Mouse (Mus musculus) heart, embryonic 12.5 days (tissue): ENCODE measurements around the gene Slit3. TPM values are rescaled to one million over a fixed set of nuclear protein-coding genes. Genes with fewer than 3 reads are reported as not detected.

Source experiments
- ATAC-seq: fragments of 200-750 bp; cut with Nextera tagmentation; 2 replicates; pipeline ENCODE4 v1.8.0; 2017; ENCODE audit warnings: moderate TSS enrichment, moderate library complexity; ENCODE audit not compliant: insufficient number of reproducible peaks, low FRiP score
- H3K27ac ChIP-seq: fragments of 300-500 bp; sonication (generic); 2 replicates; pipeline ENCODE4 v1.5.1; 2016; ENCODE audit warnings: mild to moderate bottlenecking, moderate library complexity; ENCODE audit not compliant: poor library complexity, severe bottlenecking
- H3K27me3 ChIP-seq: fragments of 300-500 bp; sonication (generic); replicated peaks from 2 replicates; pipeline ENCODE4 v1.6.1; 2016; ENCODE audit warnings: mild to moderate bottlenecking, moderate library complexity
- H3K36me3 ChIP-seq: fragments of 300-500 bp; sonication (generic); 2 replicates; pipeline ENCODE4 v1.6.1; 2016; ENCODE audit warnings: mild to moderate bottlenecking, moderate library complexity
- H3K4me1 ChIP-seq: fragments of 300-500 bp; sonication (generic); replicated peaks from 2 replicates; pipeline ENCODE4 v1.6.1; 2016; ENCODE audit warnings: mild to moderate bottlenecking
- H3K4me2 ChIP-seq: fragments of 300-500 bp; sonication (generic); 2 replicates; pipeline ENCODE4 v1.6.1; 2016; ENCODE audit warnings: mild to moderate bottlenecking, moderate library complexity
- H3K4me3 ChIP-seq: fragments of 300-500 bp; sonication (generic); 2 replicates; pipeline ENCODE4 v1.5.1; 2016; ENCODE audit warnings: mild to moderate bottlenecking
- H3K9ac ChIP-seq: fragments of 300-500 bp; sonication (generic); 2 replicates; pipeline ENCODE4 v1.6.1; 2016; ENCODE audit warnings: mild to moderate bottlenecking, moderate library complexity
- H3K9me3 ChIP-seq: fragments of 300-500 bp; sonication (generic); replicated peaks from 2 replicates; pipeline ENCODE4 v1.6.1; 2016; ENCODE audit warnings: mild to moderate bottlenecking, moderate library complexity
- WGBS: fragments of 180-500 bp; shearing (Covaris S2); methylation state at CpG from one replicate; pipeline ENCODE4 v1.1.7; 2016; 5-methylcytosine and 5-hydroxymethylcytosine counted together
- polyA plus RNA-seq: library from polyadenylated mRNA; unstranded; fragments of >200 nt; fragmentation: Nextera tagmentation; extraction: Ambion mirVana; gene quantifications from 2 replicates; pipeline ENCODE4 v1.2.1, GENCODE M21; 2016

The Slit3 gene
- polyA plus RNA-seq, 1 experiment from 2014 or later: 17.4 TPM

DNA sequence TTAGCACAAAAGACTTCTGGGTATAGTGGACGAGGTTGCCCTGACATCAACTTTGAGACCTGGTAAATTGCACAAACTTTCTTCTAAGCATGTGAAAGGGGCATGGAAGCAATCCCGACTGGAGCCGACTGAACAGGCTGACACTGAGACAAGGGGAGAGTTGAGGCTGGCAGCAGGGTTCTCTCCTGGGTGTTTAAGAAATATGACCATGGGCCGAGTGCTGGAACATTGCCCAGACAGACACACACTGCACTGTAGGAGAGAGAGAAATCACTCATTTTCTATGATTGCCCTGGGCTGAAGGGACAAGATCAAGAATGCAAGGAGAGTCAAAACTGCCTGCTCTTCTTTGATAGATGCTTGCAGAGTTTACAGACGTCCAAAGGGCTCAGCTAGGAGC, 608.2 kb downstream of the Slit3 start:
- ATAC-seq: no peak
- Histone ChIP-seq H3K4me3 (no peak overlapping the region), H3K36me3 (no peaks in the 10 kb centered on the region), H3K4me1 (no peaks in the 10 kb centered on the region), H3K9me3 (no peaks in the 10 kb centered on the region), H3K27ac (no peak overlapping the region), H3K4me2 (no peak overlapping the region), H3K9ac (no peak overlapping the region), H3K27me3 (no peaks in the 10 kb centered on the region)
- WGBS: 46% methylated on average over 5 of the region's 5 CpGs

DNA sequence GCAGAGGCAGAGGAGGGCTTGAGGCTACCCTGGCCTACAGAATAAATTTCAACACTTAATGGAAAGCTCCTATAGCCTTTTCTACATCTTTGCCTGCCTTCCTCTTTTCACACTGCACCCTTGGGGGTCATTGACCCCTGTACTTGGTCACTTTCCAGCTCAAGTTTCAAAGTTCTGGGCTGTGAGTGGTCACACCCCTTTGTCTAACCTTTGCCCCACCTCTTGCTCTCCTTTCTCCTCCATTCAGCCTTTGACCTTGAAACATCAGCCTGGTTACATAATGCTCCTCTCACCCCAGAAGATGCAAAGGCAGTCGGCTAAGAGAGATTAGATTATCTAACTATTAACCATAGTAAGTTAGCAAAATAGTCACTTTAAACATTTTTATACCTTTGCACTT, 611.3 kb downstream of the Slit3 start:
- H3K4me1 ChIP-seq: no peaks in the 10 kb centered on the region
- WGBS: 36% methylated on average over 1 of the region's 1 CpGs
- H3K9me3 ChIP-seq: no peaks in the 10 kb centered on the region
- H3K4me2 ChIP-seq: no peak overlapping the region
- H3K27me3 ChIP-seq: no peaks in the 10 kb centered on the region
- no peak for ATAC-seq
- H3K27ac ChIP-seq: no peak overlapping the region
- H3K4me3 ChIP-seq: no peak overlapping the region
- H3K36me3 ChIP-seq: no peaks in the 10 kb centered on the region
- no peak overlapping the region for H3K9ac ChIP-seq

DNA sequence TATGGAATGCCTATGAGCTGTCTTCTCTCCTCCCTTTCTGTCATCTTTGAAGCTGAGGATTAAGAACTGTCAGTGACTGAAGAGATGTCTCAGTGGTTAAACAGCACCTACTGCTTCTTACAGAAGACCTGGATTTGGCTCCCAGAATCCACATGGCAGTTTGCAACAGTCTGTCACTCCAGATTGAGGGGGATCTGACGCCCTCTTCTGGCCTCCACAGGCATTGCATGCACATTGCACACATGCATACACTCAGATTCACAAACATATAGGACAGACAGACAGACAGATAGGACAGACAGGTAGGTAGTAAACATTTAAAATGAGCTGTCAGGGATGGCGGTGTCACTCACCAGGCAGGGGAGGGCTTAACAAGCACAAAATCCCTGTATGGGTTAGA, 615.8 kb downstream of the Slit3 start:
- ATAC-seq: no peak
- no peaks in the 10 kb centered on the region for H3K27me3 ChIP-seq
- H3K36me3 ChIP-seq: no peaks in the 10 kb centered on the region
- no peak overlapping the region for H3K4me3 ChIP-seq
- 67% methylated on average over 2 of the region's 2 CpGs for WGBS
- H3K9ac ChIP-seq: no peak overlapping the region
- H3K4me1 ChIP-seq: no peaks in the 10 kb centered on the region
- H3K27ac ChIP-seq: no peak overlapping the region
- no peak overlapping the region for H3K4me2 ChIP-seq
- H3K9me3 ChIP-seq: no peaks in the 10 kb centered on the region

GRCm38 (mm10) chr11:35737262-35737661, 616.2 kb downstream of the Slit3 start:
- H3K27ac ChIP-seq: no peak overlapping the region
- H3K27me3 ChIP-seq: no peaks in the 10 kb centered on the region
- H3K4me1 ChIP-seq: no peaks in the 10 kb centered on the region
- no peaks in the 10 kb centered on the region for H3K9me3 ChIP-seq
- H3K36me3 ChIP-seq: no peaks in the 10 kb centered on the region
- H3K9ac ChIP-seq: no peak overlapping the region
- no peak overlapping the region for H3K4me3 ChIP-seq
- H3K4me2 ChIP-seq: no peak overlapping the region
- ATAC-seq: no peak
- WGBS: 95% methylated on average over 2 of the region's 2 CpGs

- Histone ChIP-seq H3K4me1 (no peaks in the 10 kb centered on the region), H3K27ac (no peak overlapping the region), H3K4me3 (no peak overlapping the region), H3K27me3 (no peaks in the 10 kb centered on the region), H3K9me3 (0 out of 2 replicates have a peak, but pooled peaks cover 7% of the 10 kb centered on the region), H3K9ac (no peak overlapping the region), H3K36me3 (no peaks in the 10 kb centered on the region), H3K4me2 (no peak overlapping the region)
- no peak for ATAC-seq
- 81% methylated on average over 3 of the region's 3 CpGs for WGBS
Measured at GRCm38 (mm10) chr11:35738102-35738501, 617.1 kb downstream of the Slit3 start.

GRCm38 (mm10) chr11:35743586-35743985, 622.6 kb downstream of the Slit3 start:
- 85% methylated on average over 6 of the region's 6 CpGs for WGBS
- H3K27ac ChIP-seq: no peak overlapping the region

DNA sequence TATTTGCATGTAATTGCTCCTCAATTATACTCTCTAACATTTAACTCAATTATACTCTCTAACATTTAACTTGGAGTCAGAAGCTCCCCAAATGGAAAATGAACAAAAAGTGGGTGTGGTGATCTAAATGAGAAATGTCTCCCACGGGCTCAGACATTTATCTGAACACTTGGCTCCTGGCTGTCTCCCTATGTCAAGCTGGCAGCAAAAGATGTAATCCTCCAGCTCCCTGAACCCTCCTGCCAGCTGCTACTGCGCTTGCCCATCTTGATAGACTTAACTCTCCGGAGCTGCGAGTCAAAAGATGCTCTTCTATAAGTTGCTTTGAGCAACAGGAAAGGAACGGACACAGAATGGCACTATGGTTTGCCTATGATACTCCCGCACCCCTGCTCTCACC, 623.5 kb downstream of the Slit3 start:
- WGBS: 71% methylated on average over 6 of the region's 6 CpGs
- Histone ChIP-seq H3K4me3 (no peak overlapping the region), H3K27ac (no peak overlapping the region), H3K36me3 (no peaks in the 10 kb centered on the region), H3K9ac (no peak overlapping the region), H3K4me1 (no peaks in the 10 kb centered on the region), H3K27me3 (no peaks in the 10 kb centered on the region), H3K9me3 (0 out of 2 replicates have a peak, but pooled peaks cover 11% of the 10 kb centered on the region), H3K4me2 (no peak overlapping the region)
- no peak for ATAC-seq

More at GRCm38 (mm10) chr11:35743586-35743985, 622.6 kb downstream of the Slit3 start:
- Histone ChIP-seq H3K9me3 (0 out of 2 replicates have a peak, but pooled peaks cover 11% of the 10 kb centered on the region), H3K9ac (no peak overlapping the region), H3K36me3 (no peaks in the 10 kb centered on the region), H3K4me1 (no peaks in the 10 kb centered on the region), H3K4me2 (no peak overlapping the region), H3K27me3 (no peaks in the 10 kb centered on the region), H3K4me3 (no peak overlapping the region)
- ATAC-seq: no peak

- H3K4me3 ChIP-seq: no peak overlapping the region
- H3K36me3 ChIP-seq: no peaks in the 10 kb centered on the region
- no peak for ATAC-seq
- H3K9ac ChIP-seq: no peak overlapping the region
- no peak overlapping the region for H3K4me2 ChIP-seq
- no peaks in the 10 kb centered on the region for H3K4me1 ChIP-seq
- WGBS: 72% methylated on average over 8 of the region's 8 CpGs
- no peaks in the 10 kb centered on the region for H3K27me3 ChIP-seq
- no peaks in the 10 kb centered on the region for H3K9me3 ChIP-seq
- no peak overlapping the region for H3K27ac ChIP-seq
Measured at GRCm38 (mm10) chr11:35750578-35750977, 629.6 kb downstream of the Slit3 start.

GRCm38 (mm10) chr11:35754906-35755418, 633.9 kb downstream of the Slit3 start:
- ATAC-seq: no peak
- Histone ChIP-seq H3K27me3 (no peaks in the 10 kb centered on the region), H3K4me2 (no peak overlapping the region), H3K9me3 (no peaks in the 10 kb centered on the region), H3K27ac (no peak overlapping the region), H3K4me1 (peaks cover 1% of the 10 kb centered on the region; the same call in 1 of the 2 replicates), H3K4me3 (no peak overlapping the region), H3K36me3 (no peaks in the 10 kb centered on the region), H3K9ac (no peak overlapping the region)
- WGBS: 89% methylated on average over 4 of the region's 4 CpGs

GRCm38 (mm10) chr11:35755546-35755945, 634.5 kb downstream of the Slit3 start:
- peaks cover 4% of the 10 kb centered on the region; the same call in 1 of the 2 replicates for H3K4me1 ChIP-seq
- H3K4me3 ChIP-seq: no peak overlapping the region
- no peak overlapping the region for H3K27ac ChIP-seq
- H3K9me3 ChIP-seq: no peaks in the 10 kb centered on the region
- no peak for ATAC-seq
- WGBS: 62% methylated on average over 6 of the region's 6 CpGs
- 0 out of 2 replicates have a peak, but pooled peaks cover under 1% of the 10 kb centered on the region for H3K27me3 ChIP-seq
- no peak overlapping the region for H3K4me2 ChIP-seq
- H3K9ac ChIP-seq: no peak overlapping the region
- H3K36me3 ChIP-seq: no peaks in the 10 kb centered on the region

DNA sequence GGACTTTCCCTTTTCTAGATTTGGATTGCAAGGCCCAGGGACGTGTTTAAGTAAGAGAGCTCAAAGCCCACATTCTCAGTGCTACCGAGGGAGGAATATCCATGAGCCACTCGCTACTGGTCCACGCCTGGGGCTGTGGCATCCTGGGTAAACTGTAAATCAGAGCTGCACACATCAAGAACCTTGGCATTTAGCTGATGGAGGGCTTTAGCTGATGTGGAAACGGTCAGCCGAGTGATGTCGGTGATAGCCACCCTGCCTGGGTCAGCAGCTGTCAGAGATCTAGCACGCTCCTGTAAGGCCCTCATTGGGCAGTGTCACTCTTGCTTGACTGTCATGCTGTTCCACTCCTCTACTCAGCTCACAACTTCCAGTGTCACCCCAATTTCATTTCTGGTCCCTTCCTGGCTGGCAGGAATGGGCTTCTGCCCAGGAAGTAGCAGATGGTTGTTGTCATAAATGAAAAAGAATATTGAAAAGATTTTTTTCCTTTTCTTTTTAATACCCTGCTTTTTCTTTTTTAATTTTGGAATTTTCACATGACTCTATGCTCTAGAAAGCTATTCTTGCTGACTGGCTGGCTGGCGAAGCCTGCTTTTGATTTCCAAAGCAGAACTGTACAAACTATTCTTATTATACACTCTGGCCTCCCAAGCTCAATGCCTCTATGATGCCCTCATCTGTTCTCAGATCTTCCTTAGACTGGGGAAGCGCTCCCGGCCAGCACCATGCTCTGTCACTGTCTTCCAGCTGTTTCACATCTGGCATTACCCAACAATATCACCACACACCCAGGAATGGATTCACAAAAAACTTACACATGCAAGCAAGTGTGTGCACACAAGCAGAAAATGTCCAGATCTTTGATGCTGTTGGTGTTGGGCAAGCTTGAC, 635.6 kb downstream of the Slit3 start:
- Histone ChIP-seq H3K36me3 (no peaks in the 10 kb centered on the region), H3K27me3 (0 out of 2 replicates have a peak, but pooled peaks cover 4% of the 10 kb centered on the region), H3K4me1 (peaks cover 4% of the 10 kb centered on the region; the same call in 1 of the 2 replicates), H3K9ac (no peak overlapping the region), H3K4me2 (no peak overlapping the region), H3K27ac (no peak overlapping the region), H3K9me3 (no peaks in the 10 kb centered on the region), H3K4me3 (no peak overlapping the region)
- WGBS: 71% methylated on average over 11 of the region's 11 CpGs
- ATAC-seq: no peak
